Mouse (Mus musculus) midbrain, embryonic 13.5 days (tissue): ENCODE measurements around the gene Cwf19l1. TPM values are rescaled to one million over a fixed set of nuclear protein-coding genes. Genes with fewer than 3 reads are reported as not detected.

Experiments
- ATAC-seq: fragments of 200-750 bp; cut with Nextera tagmentation; 2 replicates; pipeline ENCODE4 v1.8.0; 2017; ENCODE audit warnings: mild to moderate bottlenecking, moderate TSS enrichment, moderate library complexity
- H3K27ac ChIP-seq: fragments of 300-500 bp; sonication (generic); 2 replicates; pipeline ENCODE4 v1.5.1; 2015; ENCODE audit warnings: inconsistent platforms, mild to moderate bottlenecking, moderate library complexity
- H3K27me3 ChIP-seq: fragments of 300-500 bp; sonication (generic); 2 replicates; pipeline ENCODE4 v1.6.1; 2015; ENCODE audit warnings: mild to moderate bottlenecking, inconsistent platforms
- H3K36me3 ChIP-seq: fragments of 300-500 bp; sonication (generic); 2 replicates; pipeline ENCODE4 v1.6.1; 2015; ENCODE audit warnings: mild to moderate bottlenecking, inconsistent platforms
- H3K4me1 ChIP-seq: fragments of 300-500 bp; sonication (generic); replicated peaks from 2 replicates; pipeline ENCODE4 v1.6.1; 2015; ENCODE audit warnings: inconsistent platforms
- H3K4me2 ChIP-seq: fragments of 300-500 bp; sonication (generic); replicated peaks from 2 replicates; pipeline ENCODE4 v1.6.1; 2015; ENCODE audit warnings: moderate library complexity, mild to moderate bottlenecking, inconsistent platforms
- H3K4me3 ChIP-seq: fragments of 300-500 bp; sonication (generic); replicated peaks from 2 replicates; pipeline ENCODE4 v1.5.1; 2015; ENCODE audit warnings: mild to moderate bottlenecking, inconsistent platforms
- H3K9ac ChIP-seq: fragments of 300-500 bp; sonication (generic); replicated peaks from 2 replicates; pipeline ENCODE4 v1.6.1; 2015; ENCODE audit warnings: mild to moderate bottlenecking, inconsistent platforms
- H3K9me3 ChIP-seq: fragments of 300-500 bp; sonication (generic); 2 replicates; pipeline ENCODE4 v1.6.1; 2016; ENCODE audit warnings: mild to moderate bottlenecking, inconsistent platforms
- WGBS: fragments of 180-500 bp; shearing (Covaris S2); methylation state at CpG from one replicate; pipeline ENCODE4 v1.1.7; 2015; 5-methylcytosine and 5-hydroxymethylcytosine counted together
- polyA plus RNA-seq: library from polyadenylated mRNA; unstranded; fragments of >200 nt; fragmentation: Nextera tagmentation; extraction: Ambion mirVana; gene quantifications from 2 replicates; pipeline ENCODE4 v1.2.1, GENCODE M21; 2015

Cwf19l1 gene
- polyA plus RNA-seq, 1 experiment from 2014 or later: 36.6 TPM

DNA sequence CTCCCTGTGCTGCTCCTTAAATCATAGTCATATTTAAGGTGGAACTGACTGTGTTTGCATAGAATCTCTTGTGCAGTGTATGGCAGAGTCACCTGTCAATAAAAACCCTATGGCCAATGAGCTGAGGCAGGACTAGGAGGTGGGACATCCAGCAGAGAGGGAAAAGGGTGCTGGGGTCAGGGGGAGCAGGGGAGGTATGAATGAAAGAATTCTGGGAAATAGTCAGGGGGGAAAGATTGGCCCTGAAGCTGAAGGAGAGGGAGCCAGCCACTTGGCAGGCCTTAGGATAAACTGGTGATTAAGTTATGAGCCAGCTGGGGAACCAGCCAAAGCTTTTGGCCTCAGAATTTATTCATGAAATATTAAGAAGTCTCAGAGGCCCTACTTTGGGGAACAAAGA, 26.7 kb downstream of the Cwf19l1 start:
- Histone ChIP-seq H3K9me3 (no peaks in the 10 kb centered on the region), H3K4me1 (peaks cover 33% of the 10 kb centered on the region), H3K9ac (no peak overlapping the region), H3K36me3 (peaks cover 40% of the 10 kb centered on the region), H3K27me3 (no peaks in the 10 kb centered on the region), H3K4me2 (no peak overlapping the region), H3K4me3 (no peak overlapping the region), H3K27ac (no peak overlapping the region)
- ATAC-seq: no peak

DNA sequence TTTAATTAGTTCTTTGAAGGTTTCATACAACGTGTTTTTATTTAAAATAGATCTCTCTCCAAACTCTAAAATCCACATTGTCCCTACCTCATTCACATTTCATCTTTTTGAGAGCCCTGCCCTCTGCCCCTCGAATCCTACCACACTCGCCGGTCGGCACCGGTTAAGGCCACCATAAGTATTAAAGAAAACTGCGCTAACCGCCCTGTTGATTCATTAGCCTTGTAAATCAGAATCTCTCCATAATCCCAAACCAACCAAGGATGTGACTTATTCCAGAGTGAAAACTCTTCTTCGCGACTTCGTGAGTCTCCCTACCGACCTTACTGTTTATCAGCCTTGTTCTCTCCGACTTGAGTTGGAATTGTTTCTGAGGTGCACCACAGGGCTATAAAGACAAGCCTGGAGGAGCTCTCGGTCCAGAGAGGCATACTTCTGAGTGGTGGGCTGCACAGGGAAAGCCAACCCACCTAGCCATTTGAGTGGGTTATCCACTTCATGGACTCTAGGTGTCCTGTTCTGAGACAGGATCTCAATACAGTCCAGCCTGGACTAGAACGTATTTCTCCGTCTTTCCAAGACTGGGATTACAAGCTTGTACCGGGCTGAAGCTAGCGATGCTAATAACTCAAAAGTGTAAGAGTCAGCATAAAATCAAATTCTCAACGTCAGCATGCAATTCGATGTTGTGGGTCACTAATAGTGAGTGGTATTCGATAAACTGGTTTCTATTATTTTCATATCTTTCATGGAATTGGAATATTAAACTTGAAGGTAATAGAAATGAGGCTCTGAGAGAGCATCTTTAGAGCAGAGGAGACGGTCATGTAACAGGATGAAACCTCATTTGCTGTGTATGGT, 27.8 kb downstream of the Cwf19l1 start:
- Histone ChIP-seq H3K9me3 (no peaks in the 10 kb centered on the region), H3K27ac (peak overlapping the region; percentile 36), H3K9ac (peak overlapping the region; percentile 95), H3K4me1 (peaks cover 33% of the 10 kb centered on the region), H3K36me3 (peaks cover 31% of the 10 kb centered on the region), H3K27me3 (no peaks in the 10 kb centered on the region), H3K4me2 (peak overlapping the region; percentile 82), H3K4me3 (peak overlapping the region; percentile 92)
- WGBS: 31% methylated on average over 22 of the region's 22 CpGs
- ATAC-seq: peak; percentile 64

DNA sequence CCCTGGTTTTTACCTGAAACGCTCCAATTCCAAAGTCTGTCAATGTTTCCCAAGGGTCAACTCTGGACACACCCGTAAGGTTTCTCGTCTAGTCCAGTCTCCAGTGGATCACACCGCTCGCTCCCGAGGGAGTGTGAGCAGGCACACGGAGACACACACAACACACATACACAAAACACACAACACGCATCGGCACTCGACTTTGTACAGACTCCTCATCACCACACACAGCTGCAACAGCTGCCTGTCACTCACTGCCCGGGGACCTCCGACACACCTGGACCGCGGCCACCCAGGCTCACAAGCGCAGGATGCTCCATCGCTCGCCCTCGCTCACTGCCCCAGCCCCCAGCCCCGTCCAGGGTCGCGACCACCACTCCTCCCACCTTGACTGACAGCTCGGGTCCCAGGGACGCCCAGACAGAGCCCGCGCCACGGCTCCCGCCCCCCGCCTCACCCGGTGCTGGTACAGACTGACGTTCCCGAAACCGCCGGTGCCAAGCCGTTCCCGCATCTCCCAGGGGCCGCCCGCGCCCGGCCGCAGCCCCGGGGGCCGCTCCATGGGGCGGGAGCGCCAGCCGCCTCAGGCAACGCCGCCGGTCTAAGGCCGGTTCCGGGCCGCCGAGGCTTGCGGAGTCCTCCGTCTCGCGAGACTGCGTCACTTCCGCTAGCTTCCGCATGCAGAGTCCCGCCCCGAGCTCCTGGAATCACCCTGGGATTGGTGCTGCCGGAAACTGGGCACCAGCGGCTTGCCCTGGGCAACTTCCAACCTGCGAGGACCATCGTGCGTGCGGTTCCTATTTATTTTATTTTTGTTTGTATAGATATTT, 28.6 kb downstream of the Cwf19l1 start, which contains the start of gene Chuk:
TSS of gene Chuk (minus strand) at position 650 of the 830 bp plus-strand sequence.
- peak within 1 kb of the TSS; percentile 92 for H3K4me3 ChIP-seq
- peak; percentile 99 for ATAC-seq
- peak within 1 kb of the TSS; percentile 95 for H3K9ac ChIP-seq
- no peaks in the 10 kb centered on the region for H3K27me3 ChIP-seq
- H3K4me1 ChIP-seq: peaks cover 33% of the 10 kb centered on the region
- peak within 1 kb of the TSS; percentile 82 for H3K4me2 ChIP-seq
- H3K9me3 ChIP-seq: no peaks in the 10 kb centered on the region
- peaks cover 25% of the 10 kb centered on the region for H3K36me3 ChIP-seq
- WGBS: 1% methylated on average over 67 of the region's 67 CpGs
- H3K27ac ChIP-seq: peak within 1 kb of the TSS; percentile 80

DNA sequence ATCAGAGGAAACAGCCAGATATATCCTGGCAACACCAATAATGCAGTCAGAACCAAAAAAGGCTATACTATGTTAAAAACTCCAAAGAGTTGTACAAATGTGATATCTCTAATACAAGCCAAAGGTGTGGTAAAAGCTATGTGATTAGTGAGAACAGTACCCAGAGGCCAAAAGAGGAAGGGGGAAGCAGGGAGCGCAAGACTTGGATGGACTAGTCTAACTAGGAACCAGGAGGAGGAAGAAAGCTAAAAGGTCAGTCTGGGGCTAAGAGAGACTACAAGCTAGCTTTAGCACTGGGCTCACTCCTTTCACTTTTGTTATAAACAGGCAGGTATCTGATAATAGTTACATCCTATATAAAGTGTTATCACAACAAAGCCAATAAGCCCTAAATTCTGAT, 31.3 kb downstream of the Cwf19l1 start:
- WGBS: 86% methylated on average over 1 of the region's 1 CpGs
- Histone ChIP-seq H3K4me3 (no peak overlapping the region), H3K36me3 (peaks cover 14% of the 10 kb centered on the region)

DNA sequence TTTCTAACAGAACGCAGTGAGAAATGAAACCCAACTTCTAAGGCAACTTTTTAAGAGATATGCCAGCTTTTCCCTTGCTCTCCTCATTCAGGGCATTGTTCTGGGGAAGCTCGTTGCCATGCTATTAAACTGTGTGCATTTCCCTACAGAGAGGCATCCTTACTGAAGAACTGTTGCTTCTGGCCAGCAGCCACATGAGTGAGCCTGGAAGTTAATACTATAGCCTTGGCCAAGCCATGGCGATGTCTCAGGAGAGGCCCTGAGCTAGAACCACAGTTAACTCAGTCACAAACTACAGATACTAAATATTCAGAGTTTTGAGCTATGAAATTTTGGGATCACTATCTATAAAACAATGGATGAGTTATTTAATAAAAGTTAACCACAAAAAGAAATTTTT, 32.7 kb downstream of the Cwf19l1 start:
- H3K27ac ChIP-seq: no peak overlapping the region
- no peak overlapping the region for H3K4me3 ChIP-seq
- peaks cover 30% of the 10 kb centered on the region for H3K4me1 ChIP-seq
- 89% methylated on average over 3 of the region's 3 CpGs for WGBS
- no peaks in the 10 kb centered on the region for H3K27me3 ChIP-seq
- no peak overlapping the region for H3K4me2 ChIP-seq
- ATAC-seq: no peak
- H3K9me3 ChIP-seq: no peaks in the 10 kb centered on the region
- H3K9ac ChIP-seq: no peak overlapping the region
- peaks cover 20% of the 10 kb centered on the region for H3K36me3 ChIP-seq

More for the DNA sequence above, 31.3 kb downstream of the Cwf19l1 start:
- no peaks in the 10 kb centered on the region for H3K9me3 ChIP-seq
- no peak for ATAC-seq
- no peak overlapping the region for H3K27ac ChIP-seq
- no peaks in the 10 kb centered on the region for H3K27me3 ChIP-seq
- no peak overlapping the region for H3K9ac ChIP-seq
- no peak overlapping the region for H3K4me2 ChIP-seq
- peaks cover 33% of the 10 kb centered on the region for H3K4me1 ChIP-seq

DNA sequence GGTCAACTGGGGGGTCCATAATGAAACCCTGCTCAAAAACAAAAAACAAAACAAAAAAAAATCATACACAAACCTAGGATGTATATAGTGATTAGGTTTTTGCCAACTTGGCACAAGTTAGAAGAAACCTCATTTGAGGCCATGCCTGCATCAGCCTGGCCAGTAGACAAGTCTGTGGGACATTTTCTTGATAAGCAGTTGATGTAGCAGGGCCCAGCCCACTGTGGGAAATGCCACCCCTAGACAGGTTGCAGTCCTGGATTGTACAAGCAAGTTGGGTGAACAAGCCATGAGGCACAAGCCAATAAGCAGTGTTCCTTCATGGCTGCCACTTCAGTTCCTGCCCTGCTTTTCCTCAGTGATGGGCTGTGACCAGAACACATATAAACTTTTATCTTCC, 34.8 kb downstream of the Cwf19l1 start:
- no peak for ATAC-seq
- H3K4me3 ChIP-seq: no peak overlapping the region
- peaks cover 39% of the 10 kb centered on the region for H3K36me3 ChIP-seq
- H3K4me2 ChIP-seq: no peak overlapping the region
- H3K4me1 ChIP-seq: peaks cover 15% of the 10 kb centered on the region
- H3K9me3 ChIP-seq: no peaks in the 10 kb centered on the region
- no peak overlapping the region for H3K9ac ChIP-seq
- H3K27ac ChIP-seq: no peak overlapping the region
- H3K27me3 ChIP-seq: no peaks in the 10 kb centered on the region

DNA sequence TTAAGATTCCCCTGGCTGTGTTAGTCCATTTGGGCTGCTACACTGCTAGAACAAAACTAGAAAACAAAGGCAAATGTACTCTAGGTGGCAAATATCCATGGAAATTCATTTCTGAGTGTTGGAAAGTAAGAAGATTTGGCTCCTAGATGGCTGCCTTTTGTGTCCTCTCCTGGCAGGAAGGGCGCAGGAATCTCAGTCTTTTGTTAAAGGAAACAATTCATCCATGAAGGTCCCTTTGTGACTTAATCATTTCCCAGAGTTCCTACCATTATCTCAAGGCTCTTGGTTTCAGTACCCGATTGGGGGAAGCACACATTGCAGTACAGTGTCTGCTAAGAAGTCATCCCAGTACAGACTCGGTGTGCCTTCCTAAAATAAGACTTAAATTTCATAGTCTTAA, 49.4 kb downstream of the Cwf19l1 start:
- peaks cover 52% of the 10 kb centered on the region for H3K36me3 ChIP-seq
- no peak overlapping the region for H3K27ac ChIP-seq
- H3K9me3 ChIP-seq: no peaks in the 10 kb centered on the region
- H3K27me3 ChIP-seq: no peaks in the 10 kb centered on the region
- no peak overlapping the region for H3K4me3 ChIP-seq
- WGBS: 6% methylated on average over 3 of the region's 3 CpGs
- no peak overlapping the region for H3K9ac ChIP-seq
- H3K4me2 ChIP-seq: no peak overlapping the region
- H3K4me1 ChIP-seq: no peaks in the 10 kb centered on the region
- no peak for ATAC-seq

DNA sequence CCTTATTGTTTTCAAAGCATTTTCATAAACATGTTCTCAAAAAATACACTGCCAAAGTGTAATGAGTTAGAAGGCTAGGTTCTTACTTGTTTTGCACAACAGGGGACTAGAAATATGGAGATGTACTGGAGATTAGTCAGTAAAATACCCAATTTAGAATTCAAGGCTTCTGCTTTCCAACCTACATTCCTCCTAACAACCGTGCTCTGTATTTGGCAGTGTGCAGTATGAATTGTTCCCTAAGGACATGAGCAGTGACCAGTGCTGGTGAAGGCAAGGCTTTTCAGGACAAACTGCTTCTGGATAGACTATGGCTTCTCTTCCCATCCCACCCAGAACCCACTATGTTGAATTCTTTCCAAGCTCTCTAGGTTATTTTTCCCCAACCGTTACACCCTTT, 54.8 kb downstream of the Cwf19l1 start:
- H3K4me1 ChIP-seq: no peaks in the 10 kb centered on the region
- peaks cover 72% of the 10 kb centered on the region for H3K36me3 ChIP-seq
- no peak for ATAC-seq
- 89% methylated on average over 2 of the region's 2 CpGs for WGBS
- no peak overlapping the region for H3K4me2 ChIP-seq
- H3K27ac ChIP-seq: no peak overlapping the region
- no peak overlapping the region for H3K4me3 ChIP-seq
- no peaks in the 10 kb centered on the region for H3K9me3 ChIP-seq
- H3K9ac ChIP-seq: no peak overlapping the region
- no peaks in the 10 kb centered on the region for H3K27me3 ChIP-seq

DNA sequence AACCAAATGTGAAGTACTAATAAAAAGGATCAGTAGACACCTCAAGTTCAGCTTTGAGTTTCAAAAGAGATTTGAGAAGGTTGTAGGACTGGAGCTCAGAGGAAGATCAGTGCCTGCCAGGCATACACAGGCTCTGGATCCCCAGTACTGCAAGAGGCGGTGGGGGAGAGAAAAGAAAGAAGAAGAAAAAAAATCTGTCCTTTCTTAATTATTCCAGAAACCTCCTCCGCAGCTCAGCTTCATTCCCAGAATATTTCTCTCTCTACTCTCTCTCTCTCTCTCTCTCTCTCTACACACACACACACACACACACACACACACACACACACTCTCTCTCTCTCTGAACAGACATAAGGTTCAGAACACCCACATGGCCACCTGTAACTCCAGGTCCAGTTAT, 55.7 kb downstream of the Cwf19l1 start:
- 88% methylated on average over 2 of the region's 2 CpGs for WGBS
- H3K36me3 ChIP-seq: peaks cover 76% of the 10 kb centered on the region
- no peak overlapping the region for H3K4me2 ChIP-seq
- ATAC-seq: no peak
- H3K9me3 ChIP-seq: no peaks in the 10 kb centered on the region
- no peak overlapping the region for H3K27ac ChIP-seq
- no peak overlapping the region for H3K9ac ChIP-seq
- no peaks in the 10 kb centered on the region for H3K27me3 ChIP-seq
- H3K4me3 ChIP-seq: no peak overlapping the region
- H3K4me1 ChIP-seq: no peaks in the 10 kb centered on the region

DNA sequence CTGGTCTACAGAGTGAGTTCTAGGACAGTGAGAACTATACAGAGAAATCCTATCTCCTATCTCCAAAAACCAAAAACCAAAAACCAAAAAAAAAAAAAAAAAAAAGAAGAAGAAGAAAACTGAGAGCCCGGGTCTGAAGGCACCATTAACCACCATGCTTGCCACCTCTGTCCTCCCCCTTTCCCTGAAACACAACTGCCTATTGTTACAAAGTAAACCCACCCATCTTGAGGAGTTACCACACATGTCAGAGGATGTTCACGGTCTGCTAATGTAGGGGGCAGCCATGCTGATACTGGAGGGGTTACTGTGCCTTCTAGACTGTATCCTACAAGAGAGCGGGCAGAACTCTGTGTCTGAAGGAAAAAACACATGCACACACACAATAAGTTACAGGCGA, 58.7 kb downstream of the Cwf19l1 start:
- H3K27ac ChIP-seq: no peak overlapping the region
- H3K4me1 ChIP-seq: no peaks in the 10 kb centered on the region
- WGBS: 96% methylated on average over 4 of the region's 4 CpGs
- no peak overlapping the region for H3K4me3 ChIP-seq
- no peak overlapping the region for H3K4me2 ChIP-seq
- no peaks in the 10 kb centered on the region for H3K9me3 ChIP-seq
- no peak for ATAC-seq
- H3K36me3 ChIP-seq: peaks cover 60% of the 10 kb centered on the region
- no peak overlapping the region for H3K9ac ChIP-seq
- H3K27me3 ChIP-seq: no peaks in the 10 kb centered on the region

DNA sequence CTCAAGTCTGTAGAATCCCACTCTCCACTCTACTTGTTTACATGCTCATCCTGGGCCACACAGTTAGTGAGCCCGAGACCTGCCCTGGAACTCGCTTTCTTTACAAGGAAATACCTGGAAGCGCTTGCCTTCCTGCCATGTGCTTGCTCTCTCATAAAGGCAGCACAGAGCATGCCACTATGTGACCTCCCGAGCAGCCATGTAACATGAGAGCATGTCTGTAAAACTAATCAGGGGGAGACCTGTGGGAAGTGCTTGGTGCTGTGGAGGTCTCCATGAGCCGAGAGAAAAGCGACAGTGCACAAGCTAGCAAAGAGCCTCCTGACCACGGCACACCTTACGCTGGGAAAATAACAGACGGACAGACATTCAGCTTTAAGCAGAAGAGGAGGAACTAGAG, 59.2 kb downstream of the Cwf19l1 start:
- H3K36me3 ChIP-seq: peaks cover 60% of the 10 kb centered on the region
- no peak overlapping the region for H3K4me2 ChIP-seq
- no peaks in the 10 kb centered on the region for H3K9me3 ChIP-seq
- H3K27me3 ChIP-seq: no peaks in the 10 kb centered on the region
- no peak overlapping the region for H3K27ac ChIP-seq
- no peak overlapping the region for H3K9ac ChIP-seq
- H3K4me3 ChIP-seq: no peak overlapping the region
- 96% methylated on average over 9 of the region's 9 CpGs for WGBS
- ATAC-seq: no peak
- H3K4me1 ChIP-seq: no peaks in the 10 kb centered on the region

DNA sequence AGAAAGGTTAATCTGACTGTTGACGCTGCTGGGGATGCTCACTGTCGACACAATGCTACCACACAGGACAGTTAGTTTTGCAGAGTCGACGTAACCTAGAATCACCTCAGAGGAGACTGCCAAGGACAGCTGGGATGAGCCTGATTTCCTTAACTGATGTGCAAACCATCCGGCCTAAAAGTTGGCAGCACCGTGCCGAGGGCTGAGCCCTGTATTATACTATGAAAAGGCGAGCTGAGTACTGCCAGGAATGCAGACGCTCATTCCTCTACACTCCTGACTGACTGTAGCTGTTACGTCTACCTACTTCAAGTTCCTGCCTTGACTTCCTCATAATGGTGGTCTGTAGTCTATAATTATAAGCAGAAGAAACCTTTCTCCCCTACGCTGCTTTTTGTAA, 60.7 kb downstream of the Cwf19l1 start:
- no peak overlapping the region for H3K4me3 ChIP-seq
- H3K4me2 ChIP-seq: no peak overlapping the region
- no peaks in the 10 kb centered on the region for H3K9me3 ChIP-seq
- no peaks in the 10 kb centered on the region for H3K27me3 ChIP-seq
- no peak overlapping the region for H3K27ac ChIP-seq
- H3K4me1 ChIP-seq: peaks cover 2% of the 10 kb centered on the region; the same call in 1 of the 2 replicates
- 91% methylated on average over 11 of the region's 11 CpGs for WGBS
- H3K9ac ChIP-seq: no peak overlapping the region
- no peak for ATAC-seq
- peaks cover 50% of the 10 kb centered on the region for H3K36me3 ChIP-seq
